10 mouse cellular contexts compared by ENCODE assay signal in the genomic region with DNA sequence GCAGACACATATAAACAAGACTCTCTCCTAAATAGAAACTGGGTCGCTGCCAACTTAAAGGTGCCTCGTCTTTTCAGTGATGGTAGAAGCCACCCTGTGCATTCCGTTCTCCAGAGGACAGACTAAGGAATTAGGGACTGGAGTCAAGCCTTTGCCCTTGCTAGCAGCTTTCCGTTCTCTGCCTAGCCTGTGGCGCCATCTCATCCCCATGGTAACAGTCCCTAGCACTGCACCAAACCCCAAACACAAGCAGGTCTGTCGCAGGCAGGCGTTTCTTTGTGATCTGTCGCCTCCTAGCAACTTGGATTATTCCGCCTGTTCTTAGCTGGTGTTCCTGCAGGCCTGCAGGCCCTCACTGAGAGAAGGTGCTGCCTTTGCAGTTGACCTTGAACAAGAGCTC. TPM values are rescaled to one million over a fixed set of nuclear protein-coding genes. Genes with fewer than 3 reads are reported as not detected.
A peak's percentile ranks its signal among the peaks of the same experiment; 100 is the strongest.
DNase-seq lines count a peak whose midpoint lies in the region; ATAC-seq lines count a peak whose summit lies in the region.
"Had no signal": no experiment of that assay in that cellular context is flagged by ENCODE, and none has a peak within 500 bp of the region (broad histone marks: within the 10 kb centered on the region; RNA-seq: fewer than 3 reads in every experiment).

No protein-coding gene starts in this region.

- no peak for DNase-seq in frontal cortex, postnatal 14 days (ENCODE audit: low spot score in 2 of 2)
- peak; percentile 30 for DNase-seq in MN1 (ENCODE audit: low spot score)
- DNase-seq in midbrain, embryonic 10.5 days (ENCODE audit: low spot score) = peak; percentile 76
- DNase-seq in thymus, postnatal 0 days (ENCODE audit: low spot score) = no peak
- DNase-seq in lung, adult 18-20 months = no peak

- H3K9ac ChIP-seq in heart, embryonic 12.5 days = no peak overlapping the region; the same call in 1 of the 2 replicates
- H3K9ac ChIP-seq: embryonic facial prominence, embryonic 12.5 days had no signal

- ATAC-seq in frontal cortex, adult (ENCODE audit: low TSS enrichment) = peak; percentile 44
- ATAC-seq in heart, embryonic 12.5 days (ENCODE audit: insufficient number of reproducible peaks, low FRiP score) = peak; percentile 43
- ATAC-seq in megakaryocyte progenitor cell, adult 5-6 weeks (replicated peaks; ENCODE audit: poor library complexity) = no peak

- H3K4me1 ChIP-seq in heart, embryonic 12.5 days (replicated peaks) = peaks cover 38% of the 10 kb centered on the region
- peaks cover 38% of the 10 kb centered on the region for H3K4me1 ChIP-seq in midbrain, embryonic 10.5 days

- peak overlapping the region; percentile 90 for H3K27ac ChIP-seq in heart, embryonic 12.5 days (ENCODE audit: poor library complexity, severe bottlenecking)
- peak overlapping the region; percentile 71 for H3K27ac ChIP-seq in midbrain, embryonic 10.5 days (replicated peaks)
- H3K27ac ChIP-seq: embryonic facial prominence, embryonic 12.5 days had no signal

- WGBS in heart, embryonic 12.5 days = 21% methylated on average over 9 of the region's 9 CpGs
- 21% methylated on average over 9 of the region's 9 CpGs for WGBS in midbrain, embryonic 10.5 days

- peaks cover 30% of the 10 kb centered on the region for H3K36me3 ChIP-seq in heart, embryonic 12.5 days
- H3K36me3 ChIP-seq in midbrain, embryonic 10.5 days = peaks cover 23% of the 10 kb centered on the region

- no peaks in the 10 kb centered on the region for H3K9me3 ChIP-seq in heart, embryonic 12.5 days (replicated peaks)
- no peaks in the 10 kb centered on the region for H3K9me3 ChIP-seq in midbrain, embryonic 10.5 days (replicated peaks)
- H3K9me3 ChIP-seq: embryonic facial prominence, embryonic 12.5 days had no signal

- H3K4me2 ChIP-seq in heart, embryonic 12.5 days = no peak overlapping the region
- H3K4me2 ChIP-seq: embryonic facial prominence, embryonic 12.5 days had no signal

- H3K4me3 ChIP-seq in heart, embryonic 12.5 days = no peak overlapping the region
- 0 out of 2 replicates have a peak overlapping the region, but pooled peaks have one; percentile 16 for H3K4me3 ChIP-seq in midbrain, embryonic 10.5 days
- H3K4me3 ChIP-seq: embryonic facial prominence, embryonic 12.5 days had no signal

- no peaks in the 10 kb centered on the region for H3K27me3 ChIP-seq in heart, embryonic 12.5 days (replicated peaks)
- H3K27me3 ChIP-seq in midbrain, embryonic 10.5 days (ENCODE audit: low read depth, poor library complexity, severe bottlenecking) = no peaks in the 10 kb centered on the region; the same call in 1 of the 2 replicates
- H3K27me3 ChIP-seq: CH12.LX; embryonic facial prominence, embryonic 12.5 days had no signal

RNA-seq across cellular contexts. Expression of a gene that starts 5.0 kb away (rescaled TPM):
- not detected in 2 replicates for polyA plus RNA-seq in heart, embryonic 12.5 days (2016; fragmentation: Nextera tagmentation; extraction: Ambion mirVana)
- polyA plus RNA-seq in midbrain, embryonic 10.5 days (2016; fragmentation: Nextera tagmentation; extraction: Ambion mirVana) = 0.07 and 0.17 TPM in 2 replicates
- polyA plus RNA-seq in thymus, postnatal 0 days (2015; fragmentation: Nextera tagmentation; extraction: Ambion mirVana) = not detected in 2 replicates
- total RNA-seq in megakaryocyte progenitor cell, adult 5-6 weeks (2015) = not detected in 2 replicates
- total RNA-seq in megakaryocyte progenitor cell, adult 5-6 weeks (2017) = 0.12 TPM in 1 of 2 replicates, not detected in the other
- total RNA-seq: CH12.LX had no signal

RNA-seq across cellular contexts. Expression of a gene that starts 10.5 kb away (rescaled TPM):
- 0.67 and 1.1 TPM in 2 replicates for polyA plus RNA-seq in heart, embryonic 12.5 days (2016; fragmentation: Nextera tagmentation; extraction: Ambion mirVana)
- polyA plus RNA-seq in midbrain, embryonic 10.5 days (2016; fragmentation: Nextera tagmentation; extraction: Ambion mirVana) = 0.29 and 0.93 TPM in 2 replicates
- 1.2 and 2.0 TPM in 2 replicates for polyA plus RNA-seq in thymus, postnatal 0 days (2015; fragmentation: Nextera tagmentation; extraction: Ambion mirVana)
- not detected in 2 replicates for total RNA-seq in megakaryocyte progenitor cell, adult 5-6 weeks (2015)
- not detected in 2 replicates for total RNA-seq in megakaryocyte progenitor cell, adult 5-6 weeks (2017)
- total RNA-seq: CH12.LX had no signal

RNA-seq across cellular contexts. Expression of a gene that starts 16.8 kb away (rescaled TPM):
- polyA plus RNA-seq in heart, embryonic 12.5 days (2016; fragmentation: Nextera tagmentation; extraction: Ambion mirVana) = 0.20 TPM in 1 of 2 replicates, not detected in the other
- polyA plus RNA-seq in midbrain, embryonic 10.5 days (2016; fragmentation: Nextera tagmentation; extraction: Ambion mirVana) = 0.35 and 0.63 TPM in 2 replicates
- polyA plus RNA-seq in thymus, postnatal 0 days (2015; fragmentation: Nextera tagmentation; extraction: Ambion mirVana) = 0.05 and 0.10 TPM in 2 replicates
- not detected in 2 replicates for total RNA-seq in megakaryocyte progenitor cell, adult 5-6 weeks (2015)
- not detected in 2 replicates for total RNA-seq in megakaryocyte progenitor cell, adult 5-6 weeks (2017)
- total RNA-seq: CH12.LX had no signal

RNA-seq across cellular contexts. Expression of a gene that starts 16.8 kb away (rescaled TPM):
- 48.4 and 51.3 TPM in 2 replicates for polyA plus RNA-seq in heart, embryonic 12.5 days (2016; fragmentation: Nextera tagmentation; extraction: Ambion mirVana)
- polyA plus RNA-seq in midbrain, embryonic 10.5 days (2016; fragmentation: Nextera tagmentation; extraction: Ambion mirVana) = 81.3 and 81.5 TPM in 2 replicates
- 52.3 and 53.4 TPM in 2 replicates for polyA plus RNA-seq in thymus, postnatal 0 days (2015; fragmentation: Nextera tagmentation; extraction: Ambion mirVana)
- total RNA-seq in megakaryocyte progenitor cell, adult 5-6 weeks (2015) = 47.7 and 59.6 TPM in 2 replicates
- total RNA-seq in megakaryocyte progenitor cell, adult 5-6 weeks (2017) = 19.1 and 21.2 TPM in 2 replicates

RNA-seq across cellular contexts. Expression of a gene that starts 29.7 kb away (rescaled TPM):
- polyA plus RNA-seq in heart, embryonic 12.5 days (2016; fragmentation: Nextera tagmentation; extraction: Ambion mirVana) = 51.7 and 62.5 TPM in 2 replicates
- 11.3 and 16.5 TPM in 2 replicates for polyA plus RNA-seq in midbrain, embryonic 10.5 days (2016; fragmentation: Nextera tagmentation; extraction: Ambion mirVana)
- polyA plus RNA-seq in thymus, postnatal 0 days (2015; fragmentation: Nextera tagmentation; extraction: Ambion mirVana) = 7.4 and 13.1 TPM in 2 replicates
- total RNA-seq in megakaryocyte progenitor cell, adult 5-6 weeks (2015) = 5.5 and 16.4 TPM in 2 replicates
- 2.5 and 5.3 TPM in 2 replicates for total RNA-seq in megakaryocyte progenitor cell, adult 5-6 weeks (2017)

Comparison
In these comparisons a context has a peak if more than half of its experiments do, and no peak if none do; other contexts are left out.
1. DNase-seq: peak in MN1 (single experiment) and midbrain, embryonic 10.5 days (single experiment); none in frontal cortex, postnatal 14 days (0 of 2), thymus, postnatal 0 days (single experiment) and lung, adult 18-20 months (0 of 2).